Mouse (Mus musculus): ENCODE measurements around the gene Slc12a9.

Slc12a9 gene

DNA sequence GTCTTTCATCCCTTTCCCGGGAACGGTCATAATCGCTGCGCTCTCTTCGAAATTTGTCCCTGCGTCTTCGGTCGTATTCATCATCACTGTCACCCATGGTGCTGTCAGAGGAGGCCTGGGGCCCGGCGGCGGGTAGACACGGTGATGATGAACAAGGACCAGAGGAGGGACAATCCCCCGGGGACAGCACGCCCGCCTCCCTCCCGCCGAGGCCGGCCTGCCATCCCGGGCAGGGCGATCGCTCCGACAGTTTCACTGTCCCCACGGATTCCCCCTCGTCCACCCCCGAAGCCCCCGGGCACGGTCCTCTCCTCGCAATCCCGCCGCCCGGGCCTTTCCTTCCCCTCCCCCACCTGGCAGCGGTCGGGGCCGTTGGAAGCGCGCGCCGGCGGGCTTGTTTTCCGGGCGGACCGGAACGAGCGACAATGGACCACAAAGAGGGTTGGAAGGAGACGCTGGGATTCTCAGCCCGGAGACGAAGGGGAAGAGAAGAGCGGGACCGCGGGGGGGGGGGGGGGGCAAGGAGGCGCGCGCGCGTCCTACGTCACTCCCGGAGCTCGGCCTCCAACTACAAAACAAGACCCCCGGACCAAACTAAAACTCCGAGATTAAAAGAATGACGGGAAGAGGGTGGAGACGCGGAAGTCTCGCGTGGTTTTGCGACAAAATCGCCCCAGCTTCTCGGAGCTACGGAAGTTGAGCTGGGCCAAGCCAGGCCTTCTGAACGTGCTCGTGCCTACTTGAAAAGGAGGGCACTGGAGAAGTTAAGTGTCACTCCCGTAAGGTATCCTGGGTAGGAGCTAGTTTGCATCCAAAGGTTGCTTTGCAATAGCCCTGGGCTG is 26.1 kb downstream of the Slc12a9 start, which contains the start of gene Srrt:
TSS of gene Srrt (minus strand) at position 604 of the 842 bp plus-strand sequence.
- DNase-seq: peak; percentile 85

DNA sequence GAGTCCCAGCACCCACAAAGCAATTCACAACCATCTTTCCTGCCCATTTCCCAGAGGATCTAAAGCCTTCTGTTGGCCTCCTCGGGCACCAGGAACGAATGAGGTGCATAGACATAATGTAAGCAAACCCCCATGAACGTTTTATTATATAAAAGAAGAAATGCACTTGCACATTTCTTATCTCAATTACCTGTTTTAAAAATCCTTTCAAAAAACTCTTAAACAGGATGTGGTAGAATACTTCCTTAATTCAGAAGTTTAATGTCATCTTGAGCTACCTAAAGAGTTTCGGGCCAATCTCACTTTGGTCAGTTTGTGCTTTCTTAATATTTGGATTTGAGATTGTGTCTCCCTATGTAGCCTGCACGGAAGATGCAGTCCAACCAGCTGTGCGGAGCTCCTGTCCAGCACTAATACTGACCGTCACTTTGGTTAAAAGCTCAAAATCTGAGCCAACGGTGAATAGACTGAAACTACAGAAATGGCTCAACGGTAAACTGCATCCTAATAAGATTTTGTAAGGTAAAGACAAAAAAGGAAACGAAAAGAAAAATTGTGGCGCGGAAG is 26.9 kb downstream of the Slc12a9 start:
- no peak for DNase-seq

DNA sequence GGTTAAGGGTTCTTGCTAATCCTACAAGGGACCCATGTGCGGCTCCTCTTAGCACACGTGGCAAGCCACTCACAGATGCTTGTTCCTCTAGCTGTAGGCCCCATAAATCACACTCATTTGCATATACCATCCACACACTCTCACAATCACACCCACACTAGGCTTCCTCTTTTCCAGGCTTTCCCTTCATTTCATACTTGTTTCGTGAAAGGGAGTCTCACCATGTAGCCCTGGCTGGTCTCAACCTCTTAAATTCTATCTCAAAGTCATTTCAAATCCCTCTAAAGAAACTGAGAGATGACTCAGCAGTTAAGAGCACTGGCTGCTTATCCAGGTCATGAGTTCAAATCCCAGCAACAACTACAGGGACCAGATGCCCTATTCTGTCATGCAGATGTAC is 27.6 kb downstream of the Slc12a9 start:
- no peak for DNase-seq

DNA sequence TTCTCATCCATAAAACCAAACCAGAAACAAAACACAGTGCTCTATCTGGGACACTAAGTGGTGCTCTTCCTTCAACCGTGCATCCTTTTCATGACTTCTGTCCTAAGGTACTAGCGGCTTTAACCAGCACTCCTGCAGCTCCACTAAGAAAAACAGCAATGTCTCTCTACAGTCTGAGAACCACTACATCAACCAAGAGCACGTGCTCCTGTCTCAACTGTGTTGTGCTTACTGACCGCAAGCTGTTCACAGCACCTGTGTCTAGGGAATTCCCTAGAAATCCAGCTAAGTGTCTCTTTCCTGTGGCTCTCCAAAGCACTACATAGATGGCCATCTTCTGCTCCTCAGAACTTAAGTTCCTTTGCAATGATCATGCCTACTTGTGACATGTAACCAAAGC is 28.6 kb downstream of the Slc12a9 start:
- no peak for DNase-seq

DNA sequence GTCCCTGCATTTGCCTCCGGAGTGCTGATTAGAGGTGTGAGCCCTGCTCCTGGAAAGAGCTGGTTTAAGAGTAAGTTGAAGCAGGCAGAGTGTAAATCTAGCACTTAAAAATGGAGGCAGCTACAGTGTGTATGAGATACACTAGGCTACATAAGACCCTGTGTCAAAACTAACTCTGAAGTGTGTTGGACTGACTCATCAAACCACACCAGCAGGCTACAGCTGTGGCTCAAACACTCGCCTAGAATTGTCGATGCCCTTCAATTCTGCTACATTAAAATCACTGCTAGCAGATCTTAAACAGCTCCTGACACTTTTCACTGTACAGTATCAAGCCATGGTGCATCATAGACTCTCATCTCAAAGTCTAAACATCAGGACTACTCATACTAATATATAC is 29.2 kb downstream of the Slc12a9 start:
- no peak for DNase-seq

DNA sequence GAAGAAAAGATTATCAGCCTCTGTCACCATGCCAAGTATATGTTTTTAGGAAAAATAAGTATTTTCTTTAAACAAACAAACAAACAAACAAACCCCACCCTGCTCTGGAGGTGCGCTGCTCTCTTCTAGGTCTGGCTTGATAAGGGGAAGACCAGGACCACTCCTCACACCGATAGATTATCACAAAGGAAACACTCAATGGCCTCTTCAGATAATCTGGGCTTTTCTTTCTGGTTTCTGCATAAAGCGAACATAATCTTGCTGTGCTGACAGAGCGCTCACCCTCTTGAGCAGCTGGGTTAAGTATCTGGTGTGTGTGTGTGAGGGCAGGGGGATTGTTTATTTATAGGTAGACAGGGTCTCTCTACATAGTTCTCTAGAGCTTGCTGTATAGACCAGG is 29.8 kb downstream of the Slc12a9 start:
- no peak for DNase-seq

DNA sequence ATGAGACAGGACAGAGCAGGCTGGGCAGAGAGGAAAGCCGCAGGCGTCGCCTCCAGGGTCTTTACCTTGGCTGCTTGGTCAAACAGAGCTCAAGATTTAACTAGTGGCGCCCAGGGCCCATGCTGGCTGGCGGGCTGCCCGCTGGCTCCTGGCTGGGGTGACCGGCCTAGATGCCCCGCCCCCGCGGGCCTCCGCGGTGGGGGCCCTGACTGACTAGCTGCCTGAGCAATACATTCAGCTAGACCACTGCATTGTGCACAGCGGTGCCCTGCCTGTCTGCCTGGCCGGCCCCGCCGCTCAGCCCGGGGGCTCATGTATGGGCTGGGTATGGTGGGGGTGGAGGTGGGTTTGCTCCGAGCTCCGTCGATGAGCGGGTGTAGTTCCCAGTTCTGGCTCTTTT is 32.1 kb downstream of the Slc12a9 start:
- DNase-seq: peak; percentile 59

DNA sequence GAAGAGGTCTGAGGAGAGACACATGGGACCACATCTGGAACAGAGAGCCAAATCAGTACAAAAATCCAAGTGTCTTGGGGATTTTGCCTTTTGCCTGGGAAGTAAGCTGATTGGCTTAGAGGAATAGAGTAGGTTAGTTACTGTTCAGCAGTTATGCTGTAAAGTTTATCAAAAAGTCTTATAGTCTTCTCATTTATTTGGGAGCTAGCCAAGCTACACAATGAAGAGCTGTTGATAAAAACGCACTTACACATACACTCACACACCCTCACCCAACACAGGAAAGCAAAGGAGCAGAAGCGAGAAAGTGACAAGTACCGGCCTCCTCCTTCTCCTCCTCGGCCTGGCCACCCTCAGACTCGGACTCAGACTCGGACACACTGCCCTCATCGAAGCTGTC is 34.2 kb downstream of the Slc12a9 start:
- no peak for DNase-seq

DNA sequence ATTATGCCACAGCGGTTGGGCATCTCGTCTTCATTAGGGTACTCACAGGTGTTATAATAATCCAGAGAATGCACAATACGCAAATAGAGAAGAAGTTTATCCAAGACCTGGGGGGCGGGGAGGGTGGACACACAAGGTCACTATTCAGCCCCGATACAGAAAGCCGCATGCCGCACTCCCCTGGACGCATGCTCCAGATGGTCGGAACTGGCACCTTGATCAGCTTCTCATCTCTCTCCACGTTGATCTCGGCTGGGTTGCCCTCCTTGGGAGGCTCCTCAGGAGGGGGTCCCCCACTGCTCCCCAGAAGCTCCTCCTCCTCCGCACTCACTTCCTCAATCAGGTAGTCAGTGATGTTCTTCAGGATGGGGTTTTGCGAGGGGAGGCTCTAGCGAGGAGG is 36.3 kb downstream of the Slc12a9 start:
- no peak for DNase-seq

DNA sequence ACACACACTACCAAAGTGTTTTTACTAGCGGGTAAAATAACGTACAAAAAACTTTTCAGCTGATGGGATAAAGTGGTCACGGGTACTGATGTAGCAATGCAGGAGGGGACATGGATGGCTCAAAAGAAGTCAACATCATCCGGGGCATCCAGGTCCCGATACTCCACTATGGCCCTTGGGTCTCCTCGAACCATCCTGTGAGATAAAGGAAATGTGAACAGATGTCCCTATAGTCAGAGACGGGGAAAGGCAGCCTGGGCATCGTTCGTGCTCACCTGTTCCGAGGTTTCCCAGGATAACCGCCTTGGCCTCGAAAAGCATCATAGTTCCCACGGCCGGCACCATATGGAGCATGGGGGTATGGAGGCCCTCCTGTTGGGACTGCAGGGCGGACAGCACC is 37.7 kb downstream of the Slc12a9 start:
- DNase-seq: no peak

DNA sequence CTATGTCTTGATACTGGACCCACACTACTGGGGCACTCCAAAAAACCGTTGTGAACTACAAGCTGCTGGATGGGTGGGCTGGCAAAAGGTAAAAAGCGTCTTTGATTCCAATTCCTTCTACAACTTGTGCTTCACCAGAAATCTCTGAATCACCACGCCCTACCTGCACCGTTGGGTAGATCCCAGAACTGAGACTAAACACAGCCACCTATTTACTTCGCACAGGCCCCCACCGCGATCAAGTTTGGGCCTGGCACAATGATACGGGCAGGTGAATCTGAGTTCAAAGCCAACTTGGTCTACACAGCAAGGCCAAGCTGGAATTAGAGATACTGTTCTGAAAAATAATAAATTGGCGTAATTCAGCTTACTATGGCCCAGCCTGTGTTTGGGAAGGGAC is 38.1 kb downstream of the Slc12a9 start:
- no peak for DNase-seq

DNA sequence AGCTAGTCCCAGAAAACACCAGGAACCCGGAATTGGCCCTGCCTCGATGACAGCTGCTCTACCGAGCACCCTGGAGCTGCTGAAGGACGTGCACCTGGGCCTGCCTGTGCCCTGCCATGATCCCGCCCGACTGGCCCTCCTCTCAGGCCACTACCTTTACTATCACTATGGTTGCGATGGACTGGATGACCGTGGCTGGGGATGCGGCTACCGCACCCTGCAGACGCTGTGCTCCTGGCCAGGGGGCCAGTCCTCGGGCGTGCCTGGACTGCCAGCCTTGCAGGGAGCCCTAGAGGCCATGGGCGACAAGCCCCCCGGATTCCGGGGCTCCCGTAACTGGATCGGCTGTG is 38.7 kb downstream of the Slc12a9 start:
- no peak for DNase-seq

DNA sequence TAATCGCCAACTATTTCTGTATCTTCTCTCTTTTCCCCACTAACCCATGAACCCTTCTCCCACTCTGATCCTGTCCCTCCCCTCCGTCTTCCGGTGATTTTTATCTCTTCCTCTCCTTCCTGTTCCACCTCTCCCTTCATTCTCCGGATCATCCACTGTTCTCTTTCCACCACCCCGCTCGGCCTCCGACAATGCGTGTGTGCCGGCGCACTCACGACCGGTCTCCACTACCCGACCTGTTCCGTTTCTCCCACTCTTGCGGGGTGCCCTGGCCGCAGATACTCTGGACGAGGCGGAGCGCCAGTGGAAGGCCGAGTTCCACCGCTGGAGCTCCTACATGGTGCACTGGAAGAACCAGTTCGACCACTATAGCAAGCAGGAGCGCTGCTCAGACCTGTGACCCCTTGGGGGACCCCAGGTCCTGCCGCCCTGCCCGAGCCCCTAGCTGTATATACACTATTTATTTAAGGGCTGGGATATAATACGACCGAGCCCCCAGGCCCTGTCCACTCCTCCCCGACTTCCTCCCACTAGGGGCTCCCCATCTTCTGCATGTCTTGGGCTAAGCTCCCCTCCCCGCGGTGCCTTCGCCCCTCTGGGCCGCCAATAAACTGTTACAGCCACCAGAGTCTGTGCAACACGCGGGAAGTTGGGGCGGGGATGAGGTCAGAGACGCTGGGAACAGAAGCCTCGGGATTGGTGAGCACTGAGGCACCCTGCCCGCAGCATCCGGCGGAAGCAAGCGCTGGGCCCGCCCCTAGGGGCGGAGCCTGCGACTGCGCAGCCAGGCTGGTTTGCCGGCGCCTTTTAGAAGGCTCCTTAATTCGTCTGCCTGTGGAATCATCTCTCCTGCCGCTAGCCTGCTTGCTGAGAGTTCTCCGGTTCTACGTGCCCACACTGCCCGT is 39.3 kb downstream of the Slc12a9 start, which contains the start of gene Ufsp1:
TSS of gene Ufsp1 (plus strand) at position 791 of the 905 bp plus-strand sequence.
- DNase-seq: peak; percentile 95

DNA sequence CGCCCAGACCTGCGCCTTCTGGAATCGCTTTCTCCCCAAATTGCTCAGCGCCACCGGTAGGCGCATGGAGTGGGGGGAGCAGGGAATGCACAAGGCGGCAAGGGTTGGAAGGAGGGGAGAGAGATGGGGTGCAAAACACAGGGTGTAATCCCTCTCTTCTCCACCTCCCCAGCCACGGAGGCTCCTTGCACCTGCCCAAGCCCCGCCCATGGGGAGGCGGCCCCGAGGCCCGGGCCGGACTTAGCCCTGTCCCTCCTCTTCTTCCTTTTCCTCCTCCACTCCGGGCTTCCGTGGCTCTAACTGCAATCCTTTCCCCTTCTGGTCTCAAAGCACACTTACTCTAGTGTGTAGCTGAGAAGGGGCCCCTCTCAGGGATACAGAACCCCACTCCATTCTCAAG is 40.1 kb downstream of the Slc12a9 start:
- peak; percentile 59 for DNase-seq

DNA sequence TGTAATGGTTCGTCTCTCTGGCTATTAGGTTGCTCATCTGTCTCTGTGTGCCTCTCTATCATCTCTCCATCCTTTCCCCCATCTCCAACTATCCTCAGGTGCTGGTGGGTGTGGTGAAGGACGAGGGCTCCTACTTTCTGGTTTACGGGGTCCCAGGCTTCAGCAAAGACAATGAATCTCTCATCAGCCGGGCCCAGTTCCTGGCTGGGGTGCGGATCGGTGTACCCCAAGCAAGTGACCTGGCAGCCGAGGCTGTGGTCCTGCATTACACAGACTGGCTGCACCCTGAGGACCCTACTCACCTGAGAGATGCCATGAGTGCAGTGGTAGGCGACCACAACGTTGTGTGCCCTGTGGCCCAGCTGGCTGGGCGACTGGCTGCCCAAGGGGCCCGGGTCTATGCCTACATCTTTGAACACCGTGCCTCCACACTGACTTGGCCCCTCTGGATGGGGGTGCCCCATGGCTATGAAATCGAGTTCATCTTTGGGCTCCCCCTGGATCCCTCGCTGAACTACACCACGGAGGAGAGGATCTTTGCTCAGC is 41.9 kb downstream of the Slc12a9 start:
- no peak for DNase-seq

DNA sequence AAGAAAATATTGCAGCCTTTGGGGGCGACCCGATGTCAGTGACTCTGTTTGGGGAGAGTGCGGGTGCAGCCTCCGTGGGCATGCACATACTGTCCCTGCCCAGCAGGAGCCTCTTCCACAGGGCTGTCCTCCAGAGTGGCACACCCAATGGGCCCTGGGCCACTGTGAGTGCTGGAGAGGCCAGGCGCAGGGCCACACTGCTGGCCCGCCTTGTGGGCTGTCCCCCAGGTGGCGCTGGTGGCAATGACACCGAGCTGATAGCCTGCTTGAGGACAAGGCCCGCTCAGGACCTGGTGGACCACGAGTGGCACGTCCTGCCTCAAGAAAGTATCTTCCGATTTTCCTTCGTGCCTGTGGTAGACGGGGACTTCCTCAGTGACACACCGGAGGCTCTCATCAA is 42.7 kb downstream of the Slc12a9 start:
- peak; percentile 51 for DNase-seq

DNA sequence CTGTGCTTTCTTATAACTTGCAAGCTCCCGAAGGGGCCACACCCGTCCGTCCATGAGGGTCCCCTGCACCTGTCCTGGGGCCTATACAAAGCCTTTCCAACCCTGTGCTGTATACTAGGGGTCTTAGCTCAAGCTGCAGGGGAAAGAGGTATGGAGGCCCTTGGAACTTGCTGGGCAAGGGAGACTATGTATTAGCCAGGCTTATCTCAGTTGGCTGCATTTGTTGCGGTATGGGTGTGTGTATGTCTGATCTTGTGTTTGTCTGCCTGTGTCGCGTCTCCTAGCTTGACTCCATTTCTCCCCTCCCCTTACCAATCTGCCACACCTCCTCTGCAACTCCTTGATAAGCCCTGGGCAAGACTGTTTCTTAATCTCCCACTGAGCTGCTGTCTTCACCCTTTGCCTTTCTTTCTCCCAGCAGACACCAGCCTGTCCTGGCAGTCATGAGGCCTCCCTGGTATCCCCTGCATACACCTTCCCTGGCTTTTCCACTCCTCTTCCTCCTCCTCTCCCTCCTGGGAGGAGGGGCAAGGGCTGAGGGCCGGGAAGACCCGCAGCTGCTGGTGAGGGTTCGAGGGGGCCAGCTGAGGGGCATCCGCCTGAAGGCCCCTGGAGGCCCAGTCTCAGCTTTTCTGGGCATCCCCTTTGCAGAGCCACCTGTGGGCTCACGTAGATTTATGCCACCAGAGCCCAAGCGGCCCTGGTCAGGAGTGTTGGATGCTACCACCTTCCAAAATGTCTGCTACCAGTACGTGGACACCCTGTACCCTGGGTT is 43.6 kb downstream of the Slc12a9 start:
- DNase-seq: no peak

DNA sequence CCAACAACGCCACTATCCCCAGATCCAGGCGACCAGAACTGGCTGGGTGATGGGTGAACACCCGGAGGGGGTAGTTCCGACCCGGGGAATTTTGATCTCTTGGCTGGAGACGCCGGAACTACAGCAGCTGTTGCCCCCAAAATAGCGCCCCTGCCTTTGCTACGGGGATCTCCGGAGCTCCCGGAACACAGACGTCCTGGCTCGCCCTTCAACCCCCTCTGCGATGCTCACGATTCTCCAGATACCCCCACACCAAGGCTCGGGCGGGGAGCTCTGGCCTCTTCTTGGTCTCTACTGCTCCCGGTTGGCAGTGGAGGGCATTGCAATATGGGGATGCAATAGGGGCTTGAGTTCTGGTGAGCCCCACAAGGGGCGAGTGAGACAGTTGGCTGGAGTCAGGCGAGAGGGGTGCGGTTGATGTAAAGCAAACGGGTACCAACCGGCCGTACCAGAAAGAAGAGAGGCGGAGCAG is 44.4 kb downstream of the Slc12a9 start:
- peak; percentile 79 for DNase-seq

DNA sequence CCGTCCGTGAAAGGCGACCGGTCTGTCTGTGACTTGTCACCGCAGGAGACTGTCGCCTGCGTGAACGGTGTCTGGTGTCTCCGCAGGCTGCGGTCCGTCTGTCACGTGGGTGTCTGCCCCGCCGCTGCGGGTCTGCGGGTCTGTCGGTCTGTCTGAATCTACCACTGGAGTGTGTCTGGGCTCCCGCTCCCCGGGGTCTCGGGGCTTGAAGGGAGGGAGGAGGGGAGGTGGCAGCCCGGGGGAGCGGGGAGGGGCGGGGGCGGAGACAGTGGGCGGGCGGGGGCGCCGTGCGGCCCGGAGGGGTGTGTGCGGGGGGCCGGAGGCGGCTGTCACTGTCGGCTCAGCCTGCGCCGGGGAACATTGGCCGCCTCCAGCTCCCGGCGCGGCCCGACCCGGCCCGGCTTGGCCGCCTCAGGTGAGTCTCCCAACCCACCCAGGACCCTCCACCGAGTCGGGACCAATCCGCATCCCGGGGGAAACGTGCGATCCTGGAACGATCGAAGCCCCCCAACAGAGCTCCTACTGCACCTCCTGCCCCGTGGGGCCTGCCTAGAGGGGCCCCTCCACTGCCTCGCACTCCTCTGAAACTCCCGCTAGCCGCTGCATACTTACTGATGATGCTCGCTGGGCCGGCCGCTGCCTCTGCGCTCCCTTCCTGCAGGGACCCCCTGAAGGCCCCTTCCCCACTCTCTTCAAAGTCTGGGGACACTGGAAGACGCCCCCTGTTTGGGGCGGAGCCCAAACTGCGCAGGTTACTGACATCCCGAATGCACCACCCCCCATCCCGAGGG is 45.2 kb downstream of the Slc12a9 start:
- DNase-seq: peak; percentile 56

DNA sequence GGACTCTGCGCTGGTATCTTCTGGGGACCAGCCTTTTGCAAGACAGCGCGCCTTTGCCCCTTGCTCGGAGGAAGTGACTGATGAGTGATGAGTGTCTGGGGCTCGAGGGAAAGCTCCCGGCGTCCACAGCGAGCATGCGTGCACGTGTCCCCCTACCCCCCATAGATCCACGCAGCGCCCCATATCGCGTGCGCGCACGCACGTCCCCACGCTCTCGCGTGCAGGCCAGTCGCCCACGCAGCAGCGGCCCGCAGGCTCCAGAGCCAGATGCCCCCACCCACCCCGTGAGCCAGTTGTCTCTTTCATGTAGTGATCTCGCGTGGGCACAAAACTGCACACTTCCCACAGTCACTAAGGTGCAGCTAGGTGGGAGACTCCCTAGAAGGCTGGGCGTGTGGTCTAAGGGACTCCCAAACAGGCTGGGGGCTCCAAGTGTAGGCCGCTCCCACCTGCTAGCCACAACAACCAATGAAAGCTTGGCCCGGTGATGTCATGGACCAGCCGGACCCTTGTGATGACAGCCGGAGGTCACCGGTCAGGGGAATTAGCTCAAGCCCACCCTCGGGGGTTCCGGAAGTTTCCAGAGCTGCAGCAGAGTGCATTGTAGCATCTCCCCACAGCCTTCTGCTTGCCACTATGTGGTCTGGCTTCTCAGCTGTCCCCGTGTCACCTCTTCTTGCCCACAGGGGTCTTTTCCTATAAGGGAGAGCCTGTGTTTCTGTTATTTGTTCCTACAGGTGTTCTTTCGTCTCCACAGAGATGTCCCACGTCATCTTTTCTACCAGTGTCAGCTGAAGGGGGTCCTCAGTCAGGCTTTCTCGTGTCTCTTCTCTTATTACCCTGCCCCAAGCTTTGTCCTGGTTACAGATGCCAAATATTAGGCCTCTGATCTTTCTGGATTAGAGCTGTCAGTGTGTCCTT is 46.1 kb downstream of the Slc12a9 start, which contains the start of gene Ache:
TSS of gene Ache (plus strand) at position 488 of the 921 bp plus-strand sequence.
- peak; percentile 75 for DNase-seq
